Mouse (Mus musculus) midbrain, embryonic 10.5 days (tissue): ENCODE measurements around the gene Dnajc13. TPM values are rescaled to one million over a fixed set of nuclear protein-coding genes. Genes with fewer than 3 reads are reported as not detected.

Experiments used
- DNase-seq: peaks from one replicate; pipeline ENCODE4 v3.0.0-alpha.2; 2017; ENCODE audit warnings: low spot score
- H3K27ac ChIP-seq: fragments of 300-500 bp; sonication (generic); replicated peaks from 2 replicates; pipeline ENCODE4 v1.5.1; 2016; ENCODE audit warnings: mild to moderate bottlenecking
- H3K27me3 ChIP-seq: fragments of 300-500 bp; sonication (generic); 2 replicates; pipeline ENCODE4 v1.6.1; 2016; ENCODE audit warnings: low read depth, mild to moderate bottlenecking; ENCODE audit not compliant: poor library complexity, severe bottlenecking
- H3K36me3 ChIP-seq: fragments of 300-500 bp; sonication (generic); 2 replicates; pipeline ENCODE4 v1.6.1; 2016; ENCODE audit warnings: mild to moderate bottlenecking, moderate library complexity
- H3K4me1 ChIP-seq: fragments of 300-500 bp; sonication (generic); 2 replicates; pipeline ENCODE4 v1.6.1; 2016
- H3K4me3 ChIP-seq: fragments of 300-500 bp; sonication (generic); 2 replicates; pipeline ENCODE4 v1.5.1; 2016; ENCODE audit warnings: mild to moderate bottlenecking, moderate library complexity
- H3K9me3 ChIP-seq: fragments of 300-500 bp; sonication (generic); replicated peaks from 2 replicates; pipeline ENCODE4 v1.6.1; 2016; ENCODE audit warnings: mild to moderate bottlenecking
- WGBS: fragments of 180-500 bp; shearing (Covaris S2); methylation state at CpG from one replicate; pipeline ENCODE4 v1.1.7; 2016; 5-methylcytosine and 5-hydroxymethylcytosine counted together
- polyA plus RNA-seq: library from polyadenylated mRNA; unstranded; fragments of >200 nt; fragmentation: Nextera tagmentation; extraction: Ambion mirVana; gene quantifications from 2 replicates; pipeline ENCODE4 v1.2.1, GENCODE M21; 2016

Dnajc13 gene
- polyA plus RNA-seq, 1 experiment from 2014 or later: 15.9 TPM

GRCm38 (mm10) chr9:104126833-104127232, 135.9 kb downstream of the Dnajc13 start, which contains the start of gene Ackr4:
Gene Ackr4 (minus strand): TSS chr9:104126933.
- H3K4me1 ChIP-seq: peaks cover 38% of the 10 kb centered on the region
- 0 out of 2 replicates have a peak within 1 kb of the TSS, but pooled peaks have one; percentile 19 for H3K27ac ChIP-seq
- H3K27me3 ChIP-seq: no peaks in the 10 kb centered on the region
- no peak for DNase-seq
- no peak within 1 kb of the TSS for H3K4me3 ChIP-seq
- no peaks in the 10 kb centered on the region for H3K36me3 ChIP-seq
- 88% methylated on average over 3 of the region's 3 CpGs for WGBS
- H3K9me3 ChIP-seq: no peaks in the 10 kb centered on the region

- H3K27ac ChIP-seq: peak overlapping the region; percentile 67; the same call in 1 of the 2 replicates
- H3K9me3 ChIP-seq: no peaks in the 10 kb centered on the region
- H3K4me3 ChIP-seq: no peak overlapping the region
- WGBS: 57% methylated on average over 5 of the region's 5 CpGs
- H3K4me1 ChIP-seq: peaks cover 35% of the 10 kb centered on the region
- no peaks in the 10 kb centered on the region for H3K36me3 ChIP-seq
- H3K27me3 ChIP-seq: no peaks in the 10 kb centered on the region
- DNase-seq: no peak
Observed at GRCm38 (mm10) chr9:104123622-104124021, 139.1 kb downstream of the Dnajc13 start.

GRCm38 (mm10) chr9:104123101-104123500, 139.6 kb downstream of the Dnajc13 start:
- peaks cover 29% of the 10 kb centered on the region for H3K4me1 ChIP-seq
- WGBS: 82% methylated on average over 5 of the region's 5 CpGs
- no peaks in the 10 kb centered on the region for H3K9me3 ChIP-seq
- DNase-seq: no peak
- H3K27me3 ChIP-seq: no peaks in the 10 kb centered on the region
- H3K4me3 ChIP-seq: no peak overlapping the region
- no peaks in the 10 kb centered on the region for H3K36me3 ChIP-seq
- H3K27ac ChIP-seq: no peak overlapping the region

GRCm38 (mm10) chr9:104109151-104109550, 153.6 kb downstream of the Dnajc13 start:
- H3K36me3 ChIP-seq: no peaks in the 10 kb centered on the region
- no peaks in the 10 kb centered on the region for H3K4me1 ChIP-seq
- DNase-seq: no peak
- peaks cover 11% of the 10 kb centered on the region; the same call in 1 of the 2 replicates for H3K9me3 ChIP-seq
- 95% methylated on average over 5 of the region's 5 CpGs for WGBS
- no peaks in the 10 kb centered on the region for H3K27me3 ChIP-seq
- H3K27ac ChIP-seq: no peak overlapping the region
- no peak overlapping the region for H3K4me3 ChIP-seq

GRCm38 (mm10) chr9:104108571-104109143, 154.1 kb downstream of the Dnajc13 start:
- no peak overlapping the region for H3K4me3 ChIP-seq
- H3K36me3 ChIP-seq: no peaks in the 10 kb centered on the region
- H3K4me1 ChIP-seq: no peaks in the 10 kb centered on the region
- H3K27ac ChIP-seq: no peak overlapping the region
- 74% methylated on average over 2 of the region's 2 CpGs for whole genome bisulfite sequencing
- no peak for DNase-seq
- H3K27me3 ChIP-seq: no peaks in the 10 kb centered on the region
- peaks cover 11% of the 10 kb centered on the region; the same call in 1 of the 2 replicates for H3K9me3 ChIP-seq

GRCm38 (mm10) chr9:104107482-104107881, 155.2 kb downstream of the Dnajc13 start:
- Histone ChIP-seq H3K9me3 (peaks cover 11% of the 10 kb centered on the region; the same call in 1 of the 2 replicates), H3K27me3 (no peaks in the 10 kb centered on the region), H3K27ac (no peak overlapping the region), H3K36me3 (no peaks in the 10 kb centered on the region), H3K4me3 (no peak overlapping the region), H3K4me1 (no peaks in the 10 kb centered on the region)
- DNase-seq: no peak
- WGBS: 88% methylated on average over 6 of the region's 6 CpGs

GRCm38 (mm10) chr9:104106930-104107329, 155.8 kb downstream of the Dnajc13 start:
- 88% methylated on average over 9 of the region's 9 CpGs for WGBS
- Histone ChIP-seq H3K36me3 (no peaks in the 10 kb centered on the region), H3K27me3 (no peaks in the 10 kb centered on the region), H3K4me1 (no peaks in the 10 kb centered on the region), H3K9me3 (peaks cover 11% of the 10 kb centered on the region; the same call in 1 of the 2 replicates), H3K27ac (no peak overlapping the region), H3K4me3 (no peak overlapping the region)
- DNase-seq: no peak

- H3K9me3 ChIP-seq: no peaks in the 10 kb centered on the region
- DNase-seq: no peak
- H3K4me1 ChIP-seq: no peaks in the 10 kb centered on the region
- no peaks in the 10 kb centered on the region for H3K27me3 ChIP-seq
- no peak overlapping the region for H3K4me3 ChIP-seq
- H3K27ac ChIP-seq: no peak overlapping the region
- H3K36me3 ChIP-seq: no peaks in the 10 kb centered on the region
- 77% methylated on average over 2 of the region's 2 CpGs for WGBS
Observed at GRCm38 (mm10) chr9:104104986-104105385, 157.7 kb downstream of the Dnajc13 start.

- Histone ChIP-seq H3K4me3 (no peak overlapping the region), H3K27ac (no peak overlapping the region), H3K36me3 (no peaks in the 10 kb centered on the region), H3K9me3 (no peaks in the 10 kb centered on the region), H3K4me1 (no peaks in the 10 kb centered on the region), H3K27me3 (no peaks in the 10 kb centered on the region)
- 32% methylated on average over 2 of the region's 2 CpGs for WGBS
- no peak for DNase-seq
Observed at GRCm38 (mm10) chr9:104102901-104103300, 159.8 kb downstream of the Dnajc13 start.

- 36% methylated on average over 6 of the region's 6 CpGs for WGBS
- no peak overlapping the region for H3K27ac ChIP-seq
- DNase-seq: no peak
- H3K36me3 ChIP-seq: no peaks in the 10 kb centered on the region
- no peaks in the 10 kb centered on the region for H3K4me1 ChIP-seq
- H3K9me3 ChIP-seq: no peaks in the 10 kb centered on the region
- H3K27me3 ChIP-seq: no peaks in the 10 kb centered on the region
- no peak overlapping the region for H3K4me3 ChIP-seq
Observed at GRCm38 (mm10) chr9:104102301-104102700, 160.4 kb downstream of the Dnajc13 start.

- Histone ChIP-seq H3K4me1 (no peaks in the 10 kb centered on the region), H3K27me3 (no peaks in the 10 kb centered on the region), H3K27ac (no peak overlapping the region), H3K36me3 (no peaks in the 10 kb centered on the region), H3K9me3 (no peaks in the 10 kb centered on the region), H3K4me3 (no peak overlapping the region)
- WGBS: 41% methylated on average over 3 of the region's 3 CpGs
- no peak for DNase-seq
Observed at GRCm38 (mm10) chr9:104101458-104101857, 161.3 kb downstream of the Dnajc13 start.
